Mouse (Mus musculus) liver, embryonic 14.5 days (tissue): ENCODE measurements around the gene Pfkfb4.

Experiments
- CTCF ChIP-seq: IDR thresholded peaks from 2 replicates; pipeline ENCODE4 v1.5.1; 2016; ENCODE audit warnings: antibody characterized with exemption, low read depth, control low read depth
- EP300 ChIP-seq: IDR thresholded peaks from 2 replicates; pipeline ENCODE4 v1.6.1; 2016; ENCODE audit warnings: antibody characterized with exemption, low read depth

DNA sequence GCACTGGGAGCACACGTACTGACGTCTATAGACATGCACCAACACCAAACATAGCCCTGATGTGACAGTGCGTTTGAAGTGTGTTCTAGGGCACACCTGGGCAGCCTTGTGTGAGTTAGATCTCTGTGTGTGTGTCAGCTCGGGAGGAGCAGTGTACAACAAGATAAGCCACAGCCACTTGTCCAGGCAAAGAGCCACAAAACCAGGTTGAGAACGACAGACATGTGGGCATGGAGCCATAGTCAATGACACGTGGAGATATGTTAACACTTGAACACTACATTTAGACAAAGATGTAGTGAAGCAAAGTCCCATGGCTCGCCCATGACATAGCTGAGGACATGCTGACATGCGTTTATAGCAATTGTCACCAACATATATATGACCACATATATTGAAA lies 21.0 kb upstream of the Pfkfb4 start:
- TF ChIP-seq CTCF, result no peak
- no peak for TF ChIP-seq EP300
